Mouse (Mus musculus) stomach, postnatal 0 days (tissue): ENCODE measurements around the gene Gm17651.

Source experiments
- CTCF ChIP-seq: IDR thresholded peaks from 2 replicates; pipeline ENCODE4 v1.5.1; 2016; ENCODE audit warnings: antibody characterized with exemption, low read depth, mild to moderate bottlenecking, moderate library complexity
- EP300 ChIP-seq: optimal IDR thresholded peaks from 2 replicates; pipeline ENCODE3; 2016; ENCODE audit warnings: antibody characterized with exemption

DNA sequence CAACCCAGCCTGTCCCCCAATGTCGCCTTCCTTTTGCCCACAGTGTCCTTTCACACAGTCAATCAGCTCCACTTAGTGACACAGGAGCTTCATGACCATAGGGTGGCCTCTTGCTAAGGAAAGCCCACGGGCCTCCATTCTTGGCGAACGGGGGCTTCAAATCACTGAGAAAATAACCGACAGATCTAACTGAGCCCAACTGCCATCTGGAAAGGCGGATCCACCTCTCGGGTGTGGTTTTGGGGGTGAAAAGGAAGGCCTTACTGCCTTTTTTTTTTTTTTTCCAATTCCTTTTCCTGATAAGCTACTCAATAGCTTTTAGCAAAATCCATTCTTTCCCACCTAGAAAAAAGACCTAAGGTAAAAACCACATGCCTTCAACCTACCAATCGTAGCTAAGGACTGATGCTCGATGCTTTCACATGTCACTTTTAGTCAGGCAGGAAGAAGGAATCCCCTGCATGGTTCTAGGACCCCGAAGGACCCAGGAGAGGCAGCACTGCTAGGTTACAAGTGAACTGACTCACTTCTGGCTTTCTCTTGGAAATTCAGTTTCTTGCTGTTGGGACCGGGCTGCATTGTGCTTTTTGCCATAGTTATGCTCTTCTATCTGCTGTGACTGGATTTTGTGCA, 28.1 kb upstream of the Gm17651 start:
- TF ChIP-seq CTCF = no peak
- no peak for TF ChIP-seq EP300
